Mouse (Mus musculus) myocyte (in vitro differentiated cells): ENCODE measurements around the gene Mmp17.

ENCODE experiments used
- POLR2A ChIP-seq: IDR thresholded peaks from one replicate; pipeline ENCODE4 v1.6.1; 2011; ENCODE audit warnings: low read depth, mild to moderate bottlenecking, control low read depth, moderate library complexity; ENCODE audit not compliant: insufficient read length
- TCF12 ChIP-seq: IDR thresholded peaks from one replicate; pipeline ENCODE4 v1.6.1; 2011; ENCODE audit warnings: mild to moderate bottlenecking, control low read depth; ENCODE audit not compliant: poor library complexity, insufficient read depth, severe bottlenecking

GRCm38 (mm10) chr5:129558591-129558990 is 25.4 kb upstream of the Mmp17 start:
- TF ChIP-seq POLR2A (no peak), TCF12 (no peak)
